Mouse (Mus musculus) midbrain, embryonic 15.5 days (tissue): ENCODE results near the gene Gm38392. TPM values are rescaled to one million over a fixed set of nuclear protein-coding genes. Genes with fewer than 3 reads are reported as not detected.
A peak's percentile ranks its signal among the peaks of the same experiment; 100 is the strongest.
"Not testable (repeated sequence)": the region's sequence is repeated elsewhere in the genome, so short reads cannot be mapped to it uniquely, and the experiment has no call there.

Experiments used
- ATAC-seq: fragments of 200-750 bp; cut with Nextera tagmentation; replicated peaks from 2 replicates; pipeline ENCODE4 v1.8.0; 2017; ENCODE audit warnings: moderate TSS enrichment
- H3K27ac ChIP-seq: fragments of 300-500 bp; sonication (generic); 2 replicates; pipeline ENCODE4 v1.5.1; 2015; ENCODE audit warnings: mild to moderate bottlenecking, inconsistent platforms
- H3K27me3 ChIP-seq: fragments of 300-500 bp; sonication (generic); replicated peaks from 2 replicates; pipeline ENCODE4 v1.6.1; 2015; ENCODE audit warnings: inconsistent platforms
- H3K36me3 ChIP-seq: fragments of 300-500 bp; sonication (generic); replicated peaks from 2 replicates; pipeline ENCODE4 v1.6.1; 2015; ENCODE audit warnings: inconsistent platforms
- H3K4me1 ChIP-seq: fragments of 300-500 bp; sonication (generic); 2 replicates; pipeline ENCODE4 v1.6.1; 2015; ENCODE audit warnings: inconsistent platforms
- H3K4me2 ChIP-seq: fragments of 300-500 bp; sonication (generic); 2 replicates; pipeline ENCODE4 v1.6.1; 2015; ENCODE audit warnings: inconsistent platforms, mild to moderate bottlenecking, moderate library complexity
- H3K4me3 ChIP-seq: fragments of 300-500 bp; sonication (generic); 2 replicates; pipeline ENCODE4 v1.5.1; 2015; ENCODE audit warnings: mild to moderate bottlenecking, inconsistent platforms
- H3K9ac ChIP-seq: fragments of 300-500 bp; sonication (generic); 2 replicates; pipeline ENCODE4 v1.6.1; 2015; ENCODE audit warnings: mild to moderate bottlenecking, inconsistent platforms
- H3K9me3 ChIP-seq: fragments of 300-500 bp; sonication (generic); 2 replicates; pipeline ENCODE4 v1.6.1; 2016; ENCODE audit warnings: inconsistent platforms
- WGBS: fragments of 180-500 bp; shearing (Covaris S2); methylation state at CpG from one replicate; pipeline ENCODE4 v1.1.7; 2015; ENCODE audit warnings: mixed read lengths; 5-methylcytosine and 5-hydroxymethylcytosine counted together
- polyA plus RNA-seq: library from polyadenylated mRNA; unstranded; fragments of >200 nt; fragmentation: Nextera tagmentation; extraction: Ambion mirVana; gene quantifications from 2 replicates; pipeline ENCODE4 v1.2.1, GENCODE M21; 2015

Gene Gm38392
- polyA plus RNA-seq, 1 experiment from 2014 or later: not detected

GRCm38 (mm10) chr3:88296110-88296560 lies 9.1 kb upstream of the Gm38392 start:
- H3K27ac ChIP-seq: peak overlapping the region; percentile 86
- H3K4me3 ChIP-seq: peak overlapping the region; percentile 73
- peaks cover 17% of the 10 kb centered on the region for H3K36me3 ChIP-seq
- H3K9ac ChIP-seq: peak overlapping the region; percentile 36
- H3K4me2 ChIP-seq: peak overlapping the region; percentile 62
- H3K27me3 ChIP-seq: no peaks in the 10 kb centered on the region
- WGBS: 1% methylated on average over 12 of the region's 12 CpGs
- peak; percentile 55 for ATAC-seq
- peaks cover 21% of the 10 kb centered on the region for H3K4me1 ChIP-seq
- H3K9me3 ChIP-seq: no peaks in the 10 kb centered on the region

GRCm38 (mm10) chr3:88295272-88295671 lies 8.3 kb upstream of the Gm38392 start:
- peak overlapping the region; percentile 73; the same call in 1 of the 2 replicates for H3K4me3 ChIP-seq
- 86% methylated on average over 1 of the region's 1 CpGs for WGBS
- not testable (repeated sequence) for H3K4me2 ChIP-seq

GRCm38 (mm10) chr3:88291970-88292369 lies 5.0 kb upstream of the Gm38392 start:
- no peak overlapping the region for H3K27ac ChIP-seq
- H3K4me3 ChIP-seq: no peak overlapping the region
- peaks cover 7% of the 10 kb centered on the region for H3K4me1 ChIP-seq
- 37% methylated on average over 4 of the region's 4 CpGs for WGBS
- ATAC-seq: no peak
- no peaks in the 10 kb centered on the region for H3K27me3 ChIP-seq
- no peaks in the 10 kb centered on the region for H3K36me3 ChIP-seq
- H3K4me2 ChIP-seq: no peak overlapping the region
- no peak overlapping the region for H3K9ac ChIP-seq
- no peaks in the 10 kb centered on the region for H3K9me3 ChIP-seq

More at GRCm38 (mm10) chr3:88295272-88295671, 8.3 kb upstream of the Gm38392 start:
- not testable (repeated sequence) for H3K36me3 ChIP-seq, H3K9me3 ChIP-seq, H3K27me3 ChIP-seq, H3K27ac ChIP-seq, H3K9ac ChIP-seq, ATAC-seq
- peaks cover 21% of the 10 kb centered on the region for H3K4me1 ChIP-seq

DNA sequence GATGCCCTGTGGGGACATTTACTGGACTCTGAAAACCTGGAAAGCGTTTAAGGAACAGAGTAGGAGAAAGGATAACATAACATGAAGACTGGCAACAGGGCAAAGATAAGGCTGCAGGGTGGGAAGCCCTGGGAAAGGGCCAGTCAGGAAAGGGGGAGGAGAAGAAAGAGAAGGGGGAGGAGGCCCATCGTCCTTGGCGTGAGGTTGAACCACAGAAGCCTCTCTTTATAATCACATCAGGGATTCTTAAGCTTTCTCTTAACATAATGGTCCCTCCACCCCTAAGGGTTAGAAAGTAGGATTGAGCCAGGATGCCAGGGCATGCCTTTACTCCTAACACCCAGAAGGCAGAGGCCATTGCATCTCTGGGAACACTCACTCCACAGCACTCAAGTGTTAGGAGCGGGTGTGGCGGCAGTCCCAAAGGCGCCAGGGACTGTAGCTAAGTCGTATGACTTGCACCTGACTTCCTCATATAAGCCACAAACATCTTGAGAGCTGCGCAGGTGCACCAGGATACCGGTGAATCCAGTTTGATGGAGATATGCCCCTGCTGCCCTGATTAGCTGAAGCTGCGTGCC lies 1.2 kb upstream of the Gm38392 start:
- ATAC-seq, H3K9me3 ChIP-seq, H3K36me3 ChIP-seq, H3K4me3 ChIP-seq, H3K4me2 ChIP-seq, H3K4me1 ChIP-seq, H3K27ac ChIP-seq, H3K27me3 ChIP-seq, H3K9ac ChIP-seq: not testable (repeated sequence)
- 78% methylated on average over 10 of the region's 10 CpGs for WGBS

DNA sequence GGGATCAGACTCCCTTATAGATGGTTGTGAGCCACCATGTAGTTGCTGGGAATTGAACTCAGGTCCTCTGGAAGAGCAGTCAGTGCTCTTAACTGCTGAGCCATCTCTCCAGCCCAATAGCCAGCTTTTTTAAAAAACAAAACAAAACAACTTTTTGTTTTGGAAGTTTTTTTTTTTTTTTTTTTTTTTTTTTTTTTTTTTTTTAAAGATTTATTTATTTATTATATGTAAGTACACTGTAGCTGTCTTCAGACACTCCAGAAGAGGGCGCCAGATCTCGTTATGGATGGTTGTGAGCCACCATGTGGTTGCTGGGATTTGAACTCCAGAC lies 1.5 kb downstream of the Gm38392 start:
- H3K4me2 ChIP-seq, H3K27ac ChIP-seq, H3K36me3 ChIP-seq, H3K27me3 ChIP-seq, H3K4me3 ChIP-seq, H3K9me3 ChIP-seq, H3K4me1 ChIP-seq, H3K9ac ChIP-seq, ATAC-seq: not testable (repeated sequence)
- 92% methylated on average over 2 of the region's 2 CpGs for WGBS

GRCm38 (mm10) chr3:88284815-88285564 lies 2.0 kb downstream of the Gm38392 start:
- WGBS: 98% methylated on average over 14 of the region's 14 CpGs
- not testable (repeated sequence) for ATAC-seq, H3K4me1 ChIP-seq, H3K4me3 ChIP-seq, H3K36me3 ChIP-seq, H3K27ac ChIP-seq, H3K27me3 ChIP-seq, H3K9ac ChIP-seq, H3K4me2 ChIP-seq, H3K9me3 ChIP-seq

GRCm38 (mm10) chr3:88281141-88281916 lies 5.7 kb downstream of the Gm38392 start:
- not testable (repeated sequence) for H3K4me3 ChIP-seq, H3K36me3 ChIP-seq, H3K27ac ChIP-seq, H3K27me3 ChIP-seq, H3K4me1 ChIP-seq, ATAC-seq, H3K9me3 ChIP-seq, H3K9ac ChIP-seq, H3K4me2 ChIP-seq
- WGBS: 52% methylated on average over 11 of the region's 11 CpGs

GRCm38 (mm10) chr3:88280035-88280434 lies 7.0 kb downstream of the Gm38392 start:
- no peak for ATAC-seq

DNA sequence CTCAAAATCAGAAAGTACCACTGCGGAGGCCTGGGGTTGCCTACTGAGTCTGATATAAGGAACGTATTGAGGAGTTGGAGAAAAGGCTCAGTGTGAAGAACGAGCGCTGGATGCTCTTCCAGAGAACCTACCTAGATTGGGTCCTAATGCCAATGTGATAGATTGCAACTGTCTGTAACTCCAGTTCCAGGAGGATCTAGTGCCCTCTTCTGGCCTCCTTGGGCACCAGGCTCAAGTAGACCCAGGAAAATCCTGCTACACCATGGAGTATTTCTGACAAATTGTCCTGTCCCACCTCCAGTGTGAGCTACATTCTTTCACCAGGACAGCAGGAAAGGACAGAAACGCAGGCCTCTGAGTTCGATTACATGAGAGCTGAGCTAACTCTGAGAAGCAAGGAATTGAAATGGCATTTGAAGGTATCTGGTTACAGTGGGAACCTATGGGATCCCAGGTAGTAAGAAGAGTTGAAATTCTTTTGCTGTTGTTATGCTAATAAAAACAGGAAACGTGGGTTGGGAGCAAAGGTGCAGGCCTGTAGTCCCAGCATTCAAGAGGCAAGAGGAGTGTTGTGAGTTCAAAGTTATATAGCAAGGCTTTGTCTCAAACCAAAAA lies 10.4 kb downstream of the Gm38392 start:
- Histone ChIP-seq H3K9ac (no peak overlapping the region), H3K4me3 (no peak overlapping the region), H3K27me3 (no peaks in the 10 kb centered on the region), H3K36me3 (no peaks in the 10 kb centered on the region), H3K4me2 (no peak overlapping the region), H3K4me1 (no peaks in the 10 kb centered on the region), H3K9me3 (no peaks in the 10 kb centered on the region), H3K27ac (no peak overlapping the region)
- no peak for ATAC-seq
- 57% methylated on average over 7 of the region's 7 CpGs for WGBS

More at GRCm38 (mm10) chr3:88280035-88280434, 7.0 kb downstream of the Gm38392 start:
- Histone ChIP-seq H3K4me1 (no peaks in the 10 kb centered on the region), H3K36me3 (no peaks in the 10 kb centered on the region), H3K27ac (no peak overlapping the region), H3K4me3 (no peak overlapping the region), H3K4me2 (no peak overlapping the region), H3K9ac (no peak overlapping the region), H3K27me3 (no peaks in the 10 kb centered on the region), H3K9me3 (no peaks in the 10 kb centered on the region)
- WGBS: 90% methylated on average over 2 of the region's 2 CpGs

GRCm38 (mm10) chr3:88276121-88276520 lies 10.9 kb downstream of the Gm38392 start:
- 85% methylated on average over 2 of the region's 2 CpGs for WGBS
- H3K4me1 ChIP-seq: no peaks in the 10 kb centered on the region
- ATAC-seq: no peak
- no peaks in the 10 kb centered on the region for H3K36me3 ChIP-seq
- no peak overlapping the region for H3K4me2 ChIP-seq
- H3K9ac ChIP-seq: no peak overlapping the region
- no peaks in the 10 kb centered on the region for H3K27me3 ChIP-seq
- no peak overlapping the region for H3K4me3 ChIP-seq
- H3K9me3 ChIP-seq: no peaks in the 10 kb centered on the region
- H3K27ac ChIP-seq: no peak overlapping the region

DNA sequence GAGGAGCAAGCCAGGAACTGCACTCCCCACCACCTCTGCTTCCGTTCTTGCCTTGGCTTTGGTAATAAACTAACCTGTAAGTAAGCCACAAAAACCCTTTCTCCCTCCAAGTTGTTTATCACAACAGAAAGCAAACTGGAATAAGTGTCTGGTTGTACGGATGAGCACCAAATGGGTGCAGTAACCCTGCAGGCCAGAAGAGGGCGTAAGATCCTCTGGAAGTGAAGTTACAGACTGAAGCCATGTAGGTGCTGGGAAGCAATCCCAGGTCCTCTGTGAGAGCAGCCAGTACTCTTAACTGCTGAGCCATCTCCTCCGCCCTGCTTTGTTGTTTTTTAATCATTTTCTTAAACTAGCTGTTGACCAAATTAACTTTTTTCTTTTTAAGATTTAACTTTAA lies 13.0 kb downstream of the Gm38392 start:
- Histone ChIP-seq H3K27ac (no peak overlapping the region), H3K36me3 (no peaks in the 10 kb centered on the region), H3K9me3 (no peaks in the 10 kb centered on the region), H3K4me2 (no peak overlapping the region), H3K4me1 (no peaks in the 10 kb centered on the region), H3K4me3 (no peak overlapping the region), H3K9ac (no peak overlapping the region), H3K27me3 (no peaks in the 10 kb centered on the region)
- ATAC-seq: no peak
- WGBS: 96% methylated on average over 4 of the region's 4 CpGs

- H3K36me3 ChIP-seq: no peaks in the 10 kb centered on the region
Observed at GRCm38 (mm10) chr3:88271859-88272258, 15.2 kb downstream of the Gm38392 start.

More at GRCm38 (mm10) chr3:88271859-88272258, 15.2 kb downstream of the Gm38392 start:
- no peaks in the 10 kb centered on the region for H3K27me3 ChIP-seq
- H3K9ac ChIP-seq: no peak overlapping the region
- no peaks in the 10 kb centered on the region for H3K9me3 ChIP-seq
- H3K27ac ChIP-seq: no peak overlapping the region
- ATAC-seq: no peak
- no peak overlapping the region for H3K4me2 ChIP-seq
- H3K4me1 ChIP-seq: no peaks in the 10 kb centered on the region
- WGBS: 93% methylated on average over 3 of the region's 3 CpGs
- H3K4me3 ChIP-seq: no peak overlapping the region
